8 mouse cellular contexts compared by ENCODE assay signal in the genomic region with DNA sequence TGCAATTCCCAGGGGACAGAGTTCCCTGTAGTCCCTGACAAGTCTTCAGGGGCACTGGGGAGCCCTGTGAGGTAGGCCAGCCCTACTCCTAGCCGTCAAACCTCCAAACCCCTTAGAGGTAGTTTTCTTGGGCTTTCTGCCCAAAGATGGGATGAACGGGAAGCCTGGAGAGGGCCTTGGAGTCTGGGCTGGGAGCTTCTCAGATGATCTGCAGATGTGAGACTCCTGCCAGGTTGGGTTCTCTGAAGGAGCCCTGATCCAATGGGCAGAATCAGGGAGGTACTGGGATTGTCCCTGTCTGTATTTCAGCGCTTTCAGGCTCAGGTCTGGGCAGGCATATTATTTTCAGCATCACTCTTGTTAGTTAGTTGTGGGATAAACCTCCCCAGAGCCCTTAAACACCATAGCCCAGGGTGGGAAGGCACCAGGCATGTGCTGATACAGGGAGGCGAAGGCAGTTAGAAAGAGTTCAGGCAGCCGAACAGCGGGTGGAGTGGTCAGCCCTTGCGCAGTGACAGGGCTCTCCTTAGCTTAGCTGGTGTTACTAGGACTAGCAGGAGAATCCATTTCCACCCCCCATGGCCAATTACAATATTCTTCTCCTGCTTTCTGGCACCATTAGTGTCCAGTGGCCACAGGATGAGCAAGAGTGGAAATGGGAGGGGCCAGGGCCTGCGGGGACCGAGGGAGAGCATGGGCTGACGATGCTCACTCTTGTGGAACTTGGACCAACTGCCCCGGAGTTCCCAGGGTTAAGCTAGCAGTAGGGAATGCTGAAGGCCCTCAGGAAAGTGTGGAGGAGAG. TPM values are rescaled to one million over a fixed set of nuclear protein-coding genes. Genes with fewer than 3 reads are reported as not detected.
A peak's percentile ranks its signal among the peaks of the same experiment; 100 is the strongest.
DNase-seq lines count a peak whose midpoint lies in the region; ATAC-seq lines count a peak whose summit lies in the region.

No protein-coding gene starts in this region.

- H3K9me3 ChIP-seq in midbrain, embryonic 16.5 days (replicated peaks; ENCODE audit: control insufficient read depth, low read length, poor library complexity, severe bottlenecking) = no peaks in the 10 kb centered on the region

- peak overlapping the region; percentile 99 for H3K4me2 ChIP-seq in midbrain, embryonic 16.5 days (ENCODE audit: low read length)

- peaks cover 16% of the 10 kb centered on the region; the same call in 1 of the 2 replicates for H3K27me3 ChIP-seq in midbrain, embryonic 16.5 days (ENCODE audit: control insufficient read depth, insufficient read depth, low read depth, low read length)

- H3K36me3 ChIP-seq in midbrain, embryonic 16.5 days (ENCODE audit: control insufficient read depth, insufficient read depth, low read length) = no peaks in the 10 kb centered on the region

- no peak overlapping the region for H3K27ac ChIP-seq in midbrain, embryonic 16.5 days (ENCODE audit: low read length)

- peak overlapping the region; percentile 55; the same call in 1 of the 2 replicates for H3K4me3 ChIP-seq in midbrain, embryonic 16.5 days (ENCODE audit: low read depth, low read length)

- DNase-seq in ovary, postnatal 36 days (ENCODE audit: low spot score) = peak; percentile 19
- DNase-seq in ovary, postnatal 10 days (ENCODE audit: low spot score) = no peak
- DNase-seq in gastrocnemius, postnatal 25 days = peak; percentile 47
- DNase-seq in kidney, postnatal 10 days = peak; percentile 64
- no peak for DNase-seq in cerebellum, adult 11 months
- no peak for DNase-seq in cerebellum, postnatal 36 days

- no peak for ATAC-seq in midbrain, embryonic 16.5 days
- no peak for ATAC-seq in erythroid progenitor cell, adult 5-6 weeks (replicated peaks; ENCODE audit: low FRiP score, poor library complexity, severe bottlenecking)

- no peak overlapping the region; the same call in 1 of the 2 replicates for H3K9ac ChIP-seq in midbrain, embryonic 16.5 days (ENCODE audit: low read depth, low read length)

- WGBS in midbrain, embryonic 16.5 days = 17% methylated on average over 11 of the region's 11 CpGs

- peaks cover 9% of the 10 kb centered on the region; the same call in 1 of the 2 replicates for H3K4me1 ChIP-seq in midbrain, embryonic 16.5 days (ENCODE audit: control insufficient read depth, insufficient read depth, low read length)

RNA-seq across cellular contexts. Expression of a gene that starts 1.4 kb away (rescaled TPM):
- total RNA-seq in gastrocnemius, postnatal 25 days (2021) = 10 to 100 TPM; 52.3 to 77.1 TPM
- polyA plus RNA-seq in midbrain, embryonic 16.5 days (2015; fragmentation: Nextera tagmentation; extraction: Ambion mirVana) = 5.9 and 6.4 TPM in 2 replicates
- total RNA-seq in erythroid progenitor cell, adult 5-6 weeks (2015; ENCODE audit: low replicate concordance) = 9.4 and 10.9 TPM in 2 replicates
- 5.3 and 7.0 TPM in 2 replicates for total RNA-seq in erythroid progenitor cell, adult 5-6 weeks (2017; ENCODE audit: low replicate concordance)

Comparison
In these comparisons a context has a peak if more than half of its experiments do, and no peak if none do; other contexts are left out.
1. DNase-seq: peak in ovary, postnatal 36 days (single experiment), gastrocnemius, postnatal 25 days (single experiment) and kidney, postnatal 10 days (single experiment); none in ovary, postnatal 10 days (single experiment), cerebellum, adult 11 months (single experiment) and cerebellum, postnatal 36 days (0 of 2).
2. RNA of a gene that starts 1.4 kb away (total RNA-seq): 52.3 to 77.1 TPM in gastrocnemius, postnatal 25 days; 5.3 to 10.9 TPM in erythroid progenitor cell, adult 5-6 weeks; every median in the first group is over 4 times any median in the second.